Mouse (Mus musculus) cerebellum, postnatal 14 days (tissue): ENCODE measurements around the gene Calcoco1.
A peak's percentile ranks its signal among the peaks of the same experiment; 100 is the strongest.

Experiments
- DNase-seq, 2 experiments: peaks; one replicate each; pipeline ENCODE4 v3.0.0; 2021; ENCODE audit warnings: mixed read lengths in 2 of 2

The Calcoco1 gene

DNA sequence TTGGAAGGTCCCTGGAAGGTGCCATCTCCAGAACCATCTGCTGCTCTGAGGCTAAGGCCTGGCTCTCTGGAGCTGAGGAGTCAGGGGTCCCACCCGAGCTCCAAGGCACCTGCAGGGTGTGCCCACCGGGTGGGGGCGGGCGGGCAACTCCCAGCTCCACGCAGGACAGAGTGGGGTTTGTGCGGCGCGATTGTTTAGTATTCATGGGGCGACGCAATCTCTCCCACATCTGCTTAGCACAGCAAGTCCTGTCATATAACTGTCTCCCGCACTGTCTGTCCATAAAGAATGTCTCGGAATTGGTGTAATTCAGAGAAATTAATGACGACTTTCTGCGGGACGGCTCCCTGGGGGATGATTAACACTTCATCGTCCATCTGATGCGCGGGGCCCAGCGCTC, 15.1 kb upstream of the Calcoco1 start:
- DNase-seq, result no peak

DNA sequence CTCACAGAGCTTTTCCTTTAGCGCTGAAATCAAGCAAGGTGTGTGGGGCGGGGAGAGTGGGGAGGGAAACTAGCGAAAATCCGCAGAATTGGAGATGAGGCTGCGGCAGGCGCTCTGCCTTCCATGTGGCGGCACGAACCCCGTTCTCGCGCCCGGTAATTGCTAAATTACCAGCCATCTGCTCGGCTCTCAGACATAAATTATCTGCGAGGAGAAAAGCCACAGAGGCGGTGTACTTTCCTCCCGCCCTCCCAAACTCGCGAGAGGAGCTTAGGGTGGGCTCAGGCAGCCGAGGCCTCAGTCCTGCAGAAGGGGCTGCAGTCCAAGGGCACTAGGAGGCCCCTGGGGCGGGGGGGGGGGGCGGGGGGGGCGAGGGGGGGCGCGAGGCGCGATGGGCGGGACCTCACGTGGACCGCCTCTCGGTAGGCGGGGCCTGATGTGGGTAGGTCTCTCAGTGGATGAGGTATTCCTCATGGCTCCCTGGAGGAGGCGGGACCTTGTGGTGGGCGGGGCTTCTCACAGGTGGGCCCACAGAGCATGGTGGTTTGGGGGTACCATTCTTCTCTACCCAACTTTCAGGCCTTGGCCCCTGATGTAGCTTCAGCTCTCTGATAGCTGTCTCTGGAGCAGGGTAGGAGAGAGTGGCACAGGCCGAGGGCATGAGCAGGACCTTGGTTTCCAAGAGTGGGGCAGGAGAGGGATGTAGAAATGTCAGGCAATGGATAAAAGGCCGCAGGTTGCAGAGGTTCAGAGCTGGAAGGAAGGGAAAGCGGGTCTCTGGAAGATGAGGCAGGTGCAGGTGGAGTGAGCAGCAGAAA, 14.4 kb upstream of the Calcoco1 start:
- DNase-seq, result peak; percentile 73 to 77

DNA sequence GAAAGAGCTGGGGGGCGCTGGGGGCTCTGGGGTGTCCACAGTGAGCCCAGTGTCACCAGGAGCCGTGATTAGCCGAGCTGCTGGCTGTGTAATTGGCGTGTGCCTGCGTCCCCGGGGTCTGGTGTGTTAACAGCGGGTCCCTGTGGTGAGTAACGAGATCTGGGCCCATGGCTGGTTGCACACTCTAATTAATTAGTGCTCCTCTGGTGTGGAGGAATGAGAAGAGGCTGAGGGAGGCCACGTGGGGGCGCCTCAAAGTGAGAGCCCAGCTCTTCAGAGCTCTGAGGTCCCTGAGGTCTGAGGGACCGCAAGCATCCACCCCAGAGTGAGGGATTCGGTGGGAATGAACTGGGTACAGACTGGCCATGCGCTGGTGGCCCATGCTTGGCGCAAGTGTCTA, 13.1 kb upstream of the Calcoco1 start:
- peak; percentile 67 to 75 for DNase-seq

DNA sequence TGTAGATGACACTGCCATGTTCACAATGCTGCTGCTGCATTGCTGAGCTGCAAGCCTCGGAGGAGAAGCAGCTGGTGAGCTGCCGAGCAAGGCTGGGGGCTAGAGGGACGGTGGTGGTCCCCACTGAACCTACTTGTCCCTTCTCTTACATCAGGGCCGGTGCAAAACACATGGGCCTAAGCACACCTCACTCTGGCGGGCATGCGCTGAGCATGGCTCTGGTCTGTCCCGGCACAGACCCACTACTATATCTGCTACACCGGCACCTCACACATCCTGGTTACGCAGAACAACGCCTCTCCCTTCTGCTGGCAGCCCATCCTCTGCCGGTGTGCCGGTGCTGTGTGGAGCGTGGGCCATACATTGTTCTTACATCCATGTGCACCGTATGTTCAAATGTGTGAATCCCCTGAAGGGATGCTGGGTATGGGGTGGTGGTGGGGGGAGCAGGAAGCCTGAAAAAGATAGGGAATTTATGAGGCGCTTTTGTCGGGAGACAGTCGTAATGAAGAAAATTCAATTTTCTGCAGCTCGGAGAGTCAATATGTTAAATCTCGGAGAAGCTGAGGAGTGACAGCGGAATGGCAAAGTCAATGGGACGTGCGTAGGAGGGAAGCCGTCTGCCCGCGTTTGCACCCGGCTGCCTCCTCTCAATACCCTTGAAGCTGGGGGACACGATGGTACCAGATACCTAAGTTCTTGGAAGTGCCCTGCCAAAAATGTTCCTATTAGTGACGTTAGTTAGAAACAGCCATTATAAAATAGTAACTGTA, 12.0 kb upstream of the Calcoco1 start:
- DNase-seq, result peak; percentile 46 to 58

DNA sequence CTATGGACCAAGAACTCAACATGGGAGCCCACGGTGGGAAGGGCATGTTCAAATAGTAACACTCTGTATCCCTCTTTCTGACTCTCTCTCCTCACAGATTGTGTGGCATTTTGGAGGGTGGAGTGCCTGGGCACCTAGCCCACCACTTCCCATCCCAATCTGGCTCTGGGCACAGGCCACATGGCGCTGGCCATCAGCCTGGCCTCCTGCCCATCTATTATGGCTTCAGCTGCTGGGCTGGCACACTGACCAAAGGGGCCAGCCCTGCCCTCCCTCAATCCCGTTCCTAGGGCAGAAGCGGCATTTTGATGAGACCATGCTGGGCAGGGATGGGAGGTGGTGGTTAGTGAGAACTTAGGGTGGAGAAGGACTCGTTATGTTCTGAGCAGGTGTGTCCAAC, 11.3 kb upstream of the Calcoco1 start:
- peak; percentile 99 to 100 for DNase-seq

DNA sequence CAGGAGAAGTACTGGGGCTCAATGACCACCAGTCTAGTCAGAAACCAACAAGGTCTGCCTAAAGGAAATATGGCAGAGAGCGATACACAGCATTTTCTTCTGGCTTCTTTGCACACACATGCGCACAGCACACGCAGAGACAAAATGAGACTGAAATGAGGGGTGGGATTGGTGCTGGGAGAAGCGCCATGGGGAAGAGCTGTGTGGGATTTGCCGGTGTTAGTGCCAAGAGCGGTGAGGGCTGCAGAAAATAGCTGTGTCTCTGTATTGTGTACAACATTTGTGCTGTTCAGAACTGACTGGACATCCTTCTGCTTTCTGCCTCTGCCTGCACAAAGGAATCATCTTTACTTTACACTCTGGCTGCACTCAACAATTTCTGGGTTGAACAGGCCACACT, 10.4 kb upstream of the Calcoco1 start:
- DNase-seq, result peak in 1 of 2 experiments; percentile 48

DNA sequence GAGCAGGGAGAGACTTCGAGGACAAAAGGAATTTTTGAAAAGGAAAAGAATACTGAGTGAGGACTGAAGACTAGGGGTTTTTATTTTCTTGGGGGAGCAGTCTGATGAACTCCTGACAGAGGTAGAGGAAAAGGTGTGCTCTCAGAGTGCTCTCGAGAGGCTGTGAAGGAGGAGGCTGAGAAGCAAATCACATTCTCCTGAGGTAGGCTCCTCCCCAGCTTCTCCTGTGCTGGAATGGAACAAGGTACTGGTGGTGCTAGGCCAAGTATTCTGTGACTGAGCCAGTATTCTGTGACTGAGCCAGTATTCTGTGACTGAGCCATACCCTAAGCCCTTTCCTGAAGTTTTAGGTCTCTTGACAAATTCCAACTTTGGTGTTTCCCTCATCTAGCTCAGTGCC, 6.0 kb upstream of the Calcoco1 start:
- no peak for DNase-seq

DNA sequence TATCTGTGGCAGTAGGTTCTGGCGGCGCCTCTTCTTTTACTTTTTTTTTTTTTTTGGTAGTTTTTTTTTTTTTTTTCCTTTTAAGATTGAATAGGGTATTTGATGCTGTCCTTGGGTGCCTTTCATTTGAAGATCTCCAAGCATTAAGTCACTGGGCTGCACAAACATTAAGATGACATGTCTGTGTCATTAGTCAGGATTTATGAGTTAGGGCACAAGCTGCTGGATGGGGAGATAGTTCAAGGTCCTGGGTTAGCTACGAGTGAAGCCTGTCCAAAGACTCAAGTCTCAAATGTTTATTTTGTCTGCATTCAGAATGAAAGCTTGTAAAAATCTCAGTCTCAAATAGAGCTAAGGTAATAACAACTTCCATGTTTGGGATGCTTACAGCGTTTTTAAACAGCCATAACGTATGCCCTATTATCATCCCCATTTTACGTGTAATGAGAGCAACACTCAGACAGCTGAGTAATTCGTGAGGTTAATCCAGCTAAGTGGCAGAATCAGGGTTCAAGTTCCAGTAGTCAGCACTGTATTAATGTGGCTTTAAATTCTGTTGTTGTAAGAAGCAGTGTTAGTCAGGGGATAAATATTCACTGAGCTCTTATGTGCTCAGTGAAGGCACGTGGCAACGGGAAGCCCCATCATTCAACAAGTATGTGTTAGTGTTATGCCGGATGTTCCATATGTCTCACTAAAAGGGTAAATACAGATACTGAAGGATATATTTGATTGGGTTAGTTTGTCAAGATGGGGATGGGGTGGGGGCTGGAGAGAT, 1.6 kb upstream of the Calcoco1 start:
- DNase-seq, result no peak

DNA sequence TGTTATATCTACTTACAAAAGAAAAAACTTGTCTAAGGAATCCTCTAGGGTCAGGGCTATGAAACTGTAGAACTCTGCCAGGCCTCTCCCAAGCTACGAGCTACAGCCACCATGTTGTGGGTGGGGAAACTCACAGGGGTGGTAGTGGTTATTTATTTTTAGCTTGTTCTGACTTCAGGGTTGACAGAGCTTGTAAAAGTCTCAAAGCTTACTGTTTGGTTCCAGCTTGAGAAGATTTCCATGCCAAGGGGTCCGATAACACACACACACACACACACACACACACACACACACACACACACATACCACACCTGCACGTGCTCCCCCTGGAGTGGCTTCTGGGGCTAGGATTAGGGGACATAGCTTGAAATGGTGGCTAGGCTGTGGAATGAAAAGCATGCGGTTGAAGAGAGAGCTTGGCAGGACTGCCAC, 538 bp upstream of the Calcoco1 start:
- DNase-seq, result no peak

DNA sequence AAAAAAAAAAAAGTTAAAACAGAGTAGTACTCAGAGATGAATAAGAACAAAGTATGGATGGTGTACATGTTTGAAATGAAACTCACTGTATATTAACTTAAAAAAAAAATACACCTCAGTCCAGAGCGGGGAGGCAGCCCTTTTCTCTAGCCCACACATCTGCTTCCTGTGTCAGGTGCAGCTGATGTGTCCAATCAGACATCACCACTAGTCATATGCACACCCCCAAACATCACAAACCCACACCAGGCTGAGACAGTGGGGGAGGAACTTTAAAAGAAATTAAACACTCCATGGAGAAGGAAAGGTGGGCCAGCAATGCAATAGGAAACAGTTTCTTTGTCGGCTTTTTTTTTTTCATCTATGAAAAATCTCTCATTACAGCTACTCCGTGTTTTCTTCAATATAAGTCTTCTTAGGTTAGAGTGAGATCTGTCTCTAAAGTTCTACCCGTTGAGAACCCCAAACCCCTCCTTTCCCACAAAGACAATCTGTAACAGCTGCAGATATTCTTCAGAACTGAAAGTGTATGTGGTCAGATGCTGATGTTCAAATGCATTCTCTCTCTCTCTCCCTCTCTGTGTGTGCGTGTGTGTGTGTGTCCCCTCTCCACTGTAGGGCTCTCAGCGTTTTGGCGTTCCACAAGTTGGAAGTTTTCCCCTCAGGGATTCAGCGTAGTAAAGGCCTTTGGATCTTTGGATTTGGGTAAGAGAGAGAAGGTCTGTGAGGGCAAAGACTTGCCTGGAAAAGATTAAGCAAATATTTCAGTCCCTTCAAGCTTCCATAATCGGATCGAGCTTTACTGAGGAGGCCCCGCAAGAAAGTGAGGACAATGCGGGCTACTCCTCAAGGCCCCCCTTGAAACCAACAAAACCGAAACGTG, 721 bp downstream of the Calcoco1 start:
- no peak for DNase-seq

DNA sequence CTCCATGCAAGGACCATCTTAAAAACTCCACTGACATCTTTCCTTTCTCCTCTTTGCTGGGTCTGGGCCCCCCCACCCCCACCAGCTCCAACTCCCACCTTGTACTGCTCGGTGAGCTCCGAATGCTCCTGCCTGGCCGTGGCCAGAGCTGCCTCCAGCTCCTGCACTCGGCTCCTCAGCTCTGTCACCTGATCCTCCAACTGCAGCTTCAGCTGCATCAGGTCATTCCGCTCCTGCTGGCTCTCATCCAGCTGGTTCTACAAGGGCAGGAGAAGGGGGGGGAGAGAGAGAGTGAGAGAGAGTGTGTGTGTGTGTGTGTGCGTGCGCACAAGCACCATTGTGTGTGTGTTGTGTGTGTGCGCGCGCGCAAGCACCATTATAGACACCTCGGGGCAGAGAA, 5.8 kb downstream of the Calcoco1 start:
- no peak for DNase-seq

DNA sequence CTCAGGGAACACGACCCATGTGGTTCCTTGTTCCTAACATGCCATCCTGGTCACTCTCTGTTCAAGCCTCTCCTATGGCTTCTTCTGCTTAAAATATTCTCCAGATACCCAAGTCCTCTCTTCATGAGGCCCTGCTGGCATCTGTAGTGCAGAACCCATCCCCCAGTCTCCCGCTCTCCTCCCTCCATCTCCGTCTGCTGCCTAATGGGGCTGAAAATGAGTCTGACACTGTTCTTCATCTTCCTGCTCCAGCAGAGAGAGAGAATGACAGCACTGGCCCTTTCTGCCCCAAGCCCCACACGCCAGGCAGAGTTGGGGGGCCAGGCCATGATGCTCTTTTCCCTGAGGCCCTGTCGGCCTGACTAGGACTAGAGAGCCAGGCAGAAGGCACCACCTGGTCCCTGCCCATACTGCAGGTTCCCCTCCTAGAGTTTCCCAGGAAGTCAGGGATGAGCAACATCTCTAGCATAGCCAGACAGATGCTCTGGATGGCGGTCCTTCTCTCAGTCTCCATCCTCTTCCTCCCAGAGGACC, 14.2 kb downstream of the Calcoco1 start:
- no peak for DNase-seq

DNA sequence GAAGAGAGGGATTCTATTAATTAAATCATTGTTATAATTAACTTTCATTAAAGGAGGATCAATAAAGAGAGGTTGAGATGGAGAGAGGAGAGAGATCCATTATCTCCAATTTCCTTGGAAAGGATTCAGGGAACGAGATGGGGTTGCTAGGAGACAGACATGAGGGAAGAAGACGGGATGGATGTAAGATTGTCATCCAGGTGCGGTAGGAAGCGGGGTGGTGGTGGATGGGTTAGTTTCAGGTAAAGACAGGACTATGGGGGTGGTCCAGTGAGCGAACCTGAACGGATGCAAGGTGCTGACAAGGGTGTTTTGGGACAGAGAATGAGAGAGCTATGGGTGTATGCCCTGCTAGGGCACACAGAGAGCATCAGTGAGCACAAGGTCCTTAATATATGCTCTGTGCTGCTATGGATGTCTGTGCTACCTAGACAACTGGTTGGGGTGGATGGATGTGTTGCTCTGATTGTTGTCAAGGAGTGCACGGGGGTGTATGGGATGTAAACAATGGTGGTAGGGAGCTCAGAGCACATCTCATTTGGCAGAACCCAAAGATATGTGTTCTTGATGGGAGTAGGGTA, 16.0 kb downstream of the Calcoco1 start:
- no peak for DNase-seq

DNA sequence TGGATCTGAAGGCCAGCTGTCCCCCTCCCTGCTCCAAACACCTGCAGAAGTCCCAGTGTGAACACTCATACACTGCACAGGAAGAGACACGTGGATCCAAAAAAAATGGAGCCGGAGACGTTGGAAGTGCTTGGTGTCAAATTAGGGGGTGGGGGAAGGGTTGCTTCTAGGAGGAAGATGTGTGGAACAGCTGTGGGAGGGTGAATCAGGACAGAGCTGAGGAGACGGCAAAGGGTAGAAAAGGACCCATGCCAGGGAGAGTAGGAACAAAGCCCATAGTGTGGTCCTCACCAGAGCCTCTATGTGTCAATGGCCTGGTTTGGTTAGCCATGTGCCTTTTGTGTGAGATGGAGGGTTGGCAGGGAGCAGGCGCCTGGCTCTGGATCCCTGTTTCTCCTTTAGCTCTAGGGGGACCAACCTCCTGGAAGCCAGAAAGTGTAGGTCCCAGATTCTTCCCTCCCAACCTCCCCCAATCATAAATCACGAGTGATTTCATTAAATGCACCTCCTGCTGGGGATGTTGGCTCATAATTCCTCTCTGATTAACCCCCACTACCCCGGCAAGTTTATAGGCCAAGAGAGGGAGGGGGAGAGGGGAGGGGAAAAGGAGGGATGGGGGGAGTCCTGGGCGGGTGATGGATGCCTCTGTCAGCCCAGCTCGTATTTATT, 16.6 kb downstream of the Calcoco1 start:
- DNase-seq, result peak; percentile 29 to 34

DNA sequence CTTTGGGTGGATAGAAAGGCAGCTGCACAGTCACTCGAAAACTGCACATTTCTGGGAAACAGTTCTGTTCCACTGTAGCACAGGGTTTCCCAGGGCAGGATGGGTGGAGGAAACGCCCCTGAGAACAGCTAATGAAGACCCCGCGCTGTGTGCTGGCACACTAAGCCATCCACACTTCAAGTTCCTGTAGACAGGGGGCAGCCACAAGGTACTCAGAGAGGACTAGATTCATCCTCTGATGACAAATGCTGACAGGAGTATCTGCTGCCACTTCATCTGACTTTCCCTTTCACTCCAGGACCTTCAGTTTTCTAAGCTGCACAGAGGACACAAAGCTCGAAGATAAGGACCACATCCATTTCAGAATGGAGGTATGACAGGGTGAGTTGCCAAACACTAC, 17.2 kb downstream of the Calcoco1 start:
- DNase-seq, result peak in 1 of 2 experiments; percentile 41

DNA sequence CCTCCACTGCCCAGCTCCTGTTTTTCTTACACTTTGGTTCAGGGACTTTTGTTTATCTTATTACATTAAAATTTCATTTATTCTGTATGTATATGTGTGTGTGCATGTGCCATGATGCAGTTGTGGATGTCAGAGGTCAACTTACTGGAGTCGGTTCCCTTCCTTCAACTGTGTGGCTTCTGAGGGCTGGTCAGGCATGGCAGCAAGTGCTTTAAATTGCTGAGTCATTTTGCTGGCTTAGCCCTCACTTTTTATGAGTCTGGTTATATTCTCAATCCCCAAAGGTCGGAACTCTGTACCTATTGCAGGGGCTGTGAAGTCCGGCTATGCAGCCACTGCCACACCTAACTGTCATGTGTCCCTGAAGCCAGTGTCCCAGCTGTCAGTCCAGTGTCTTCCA, 19.0 kb downstream of the Calcoco1 start:
- no peak for DNase-seq

DNA sequence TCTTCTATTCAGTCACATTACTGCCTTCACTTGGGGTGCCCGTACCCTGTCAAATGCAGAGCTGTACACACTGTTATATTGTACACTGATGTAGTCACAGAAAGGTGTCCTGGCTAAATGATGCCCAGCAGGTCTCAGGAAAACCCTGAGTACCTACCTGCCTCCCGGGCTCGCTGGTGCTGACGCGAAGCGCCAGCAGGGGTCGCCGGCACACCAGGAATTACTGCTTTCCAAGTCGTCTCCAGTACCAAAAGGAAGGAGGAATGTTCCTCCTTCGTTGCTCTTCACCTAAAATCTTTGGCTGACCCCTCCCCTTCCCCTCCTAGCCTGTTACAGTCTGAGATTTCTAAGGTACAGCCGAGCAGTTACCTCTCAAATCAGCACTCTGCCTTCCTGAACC, 23.8 kb downstream of the Calcoco1 start:
- DNase-seq, result peak; percentile 95

DNA sequence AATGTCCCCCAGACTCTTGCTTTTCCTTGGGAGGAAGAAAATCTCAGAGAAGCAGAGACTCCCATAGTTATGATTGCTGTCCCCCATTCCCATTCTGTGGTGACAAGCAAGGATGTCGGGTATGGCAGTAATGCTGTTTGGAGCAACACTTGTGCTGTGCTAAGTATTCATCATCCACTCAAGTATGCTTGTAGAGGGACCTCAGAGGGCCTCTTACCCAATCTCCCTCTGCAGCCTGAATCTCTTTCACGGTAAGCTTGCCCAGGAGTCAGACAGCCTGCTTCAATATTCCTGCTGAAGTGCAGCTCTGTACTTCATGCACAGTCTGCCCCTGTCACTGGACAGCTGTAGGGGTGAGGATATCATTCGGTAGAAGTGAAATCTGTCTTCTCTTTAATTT, 25.1 kb downstream of the Calcoco1 start:
- DNase-seq, result no peak

DNA sequence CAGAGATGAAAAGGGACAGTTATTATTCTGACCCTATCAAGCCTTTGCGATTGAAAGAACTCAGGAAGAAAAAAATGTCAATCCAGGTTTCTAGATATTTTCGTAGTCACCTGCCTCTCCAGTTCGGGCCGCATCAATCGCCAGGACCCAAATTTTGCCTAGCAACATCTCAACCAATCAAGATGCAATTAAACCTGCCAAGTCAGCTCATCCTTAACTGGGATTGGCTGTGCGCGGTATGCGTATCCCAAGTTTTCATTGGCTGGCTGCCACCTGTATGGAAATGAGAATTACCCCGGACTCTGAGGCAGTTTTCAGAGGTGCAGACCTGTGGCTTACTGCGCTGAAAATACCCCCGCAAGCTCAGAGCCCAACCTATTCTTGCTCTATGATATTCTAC, 28.4 kb downstream of the Calcoco1 start:
- peak; percentile 94 to 95 for DNase-seq

DNA sequence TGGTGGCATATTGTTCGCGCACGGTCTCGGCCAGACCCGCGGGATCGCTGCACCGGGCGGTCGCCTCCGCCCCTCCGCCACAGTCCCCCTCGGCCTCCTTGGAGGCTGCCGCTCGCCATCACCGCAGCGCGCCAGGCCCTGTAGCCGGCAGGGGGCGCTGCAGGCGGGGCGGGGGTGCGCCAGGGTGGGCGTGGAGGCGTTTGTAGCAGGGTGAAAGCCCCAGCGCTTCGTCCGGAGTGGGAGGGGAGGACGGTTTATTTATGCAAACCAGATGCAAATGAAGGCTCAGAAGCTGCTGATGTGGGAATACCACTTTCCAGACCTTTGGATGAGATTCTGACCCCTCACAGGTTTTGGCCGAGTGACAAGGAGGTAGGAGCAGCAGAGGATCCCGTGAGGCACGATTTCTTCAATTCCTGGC, 29.0 kb downstream of the Calcoco1 start:
- peak; percentile 89 for DNase-seq

DNA sequence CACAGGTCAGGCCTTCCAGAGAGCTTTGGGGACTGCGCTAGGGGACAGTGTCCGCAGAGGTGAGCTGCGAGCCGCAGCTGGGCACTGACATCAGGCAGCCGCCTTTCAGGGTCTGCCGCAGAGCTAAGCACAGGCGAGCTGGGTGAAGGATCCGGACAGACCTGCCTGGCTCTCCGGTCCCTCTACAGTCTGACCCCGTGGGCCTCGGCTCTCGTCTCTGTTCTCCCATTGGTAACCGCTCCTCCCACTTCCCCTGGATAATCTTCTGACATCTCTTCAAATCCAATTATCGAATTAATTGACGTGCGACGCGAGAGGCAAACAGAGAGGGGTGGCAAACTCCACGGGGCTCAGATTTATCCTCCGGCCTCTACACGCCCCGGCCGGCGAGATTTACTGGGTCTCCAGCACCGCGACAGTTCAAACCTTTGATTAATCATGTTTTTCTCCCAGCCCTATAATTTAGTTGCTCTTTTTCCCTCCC, 29.6 kb downstream of the Calcoco1 start:
- peak; percentile 55 to 56 for DNase-seq
